Mouse (Mus musculus): ENCODE results near the gene Zbtb7b. TPM values are rescaled to one million over a fixed set of nuclear protein-coding genes. Genes with fewer than 3 reads are reported as not detected.

Gene Zbtb7b
- total RNA-seq, 2 experiments from 2014 or later, result 12.4 to 13.2 TPM

- H3K27ac ChIP-seq, result no peak overlapping the region
- no peak overlapping the region for H3K4me3 ChIP-seq
- intact Hi-C loops (cut with DNase I), result no loop called here
- DNase-seq (ENCODE audit: extremely low spot score in 1 of 2, low spot score in 2 of 2), result no peak
- no peak for TF ChIP-seq CTCF (IDR thresholded peaks at IDR 0.05)
Measured at GRCm38 (mm10) chr3:89425141-89425525, 30.6 kb upstream of the Zbtb7b start.

GRCm38 (mm10) chr3:89424416-89425140 lies 30.0 kb upstream of the Zbtb7b start:
- no peak overlapping the region for H3K27ac ChIP-seq
- TF ChIP-seq CTCF (IDR thresholded peaks at IDR 0.05), result no peak
- intact Hi-C loops (cut with DNase I), result no loop called here
- H3K4me3 ChIP-seq, result no peak overlapping the region
- no peak for DNase-seq (ENCODE audit: extremely low spot score in 1 of 2, low spot score in 2 of 2)

- DNase-seq (ENCODE audit: extremely low spot score in 1 of 2, low spot score in 2 of 2), result no peak
- Histone ChIP-seq H3K4me3 (no peak overlapping the region), H3K27ac (no peak overlapping the region)
- intact Hi-C loops (cut with DNase I), result no loop called here
- TF ChIP-seq CTCF (IDR thresholded peaks at IDR 0.05), result no peak
Measured at GRCm38 (mm10) chr3:89422556-89423205, 28.1 kb upstream of the Zbtb7b start.

GRCm38 (mm10) chr3:89421810-89422473 lies 27.4 kb upstream of the Zbtb7b start:
- no peak for DNase-seq (ENCODE audit: extremely low spot score in 1 of 2, low spot score in 2 of 2)
- TF ChIP-seq CTCF (IDR thresholded peaks at IDR 0.05), result no peak
- intact Hi-C loops (cut with DNase I), result no loop called here
- Histone ChIP-seq H3K27ac (peak overlapping the region; percentile 62), H3K4me3 (peak overlapping the region; percentile 57)

- DNase-seq (ENCODE audit: extremely low spot score in 1 of 2, low spot score in 2 of 2), result peak; percentile 64 to 68
- intact Hi-C loops (cut with DNase I), result no loop called here
- TF ChIP-seq CTCF (IDR thresholded peaks at IDR 0.05), result no peak
- peak overlapping the region; percentile 57 for H3K4me3 ChIP-seq
- H3K27ac ChIP-seq, result peak overlapping the region; percentile 62
Measured at GRCm38 (mm10) chr3:89421002-89421774, 26.6 kb upstream of the Zbtb7b start.

- no peak for TF ChIP-seq CTCF (IDR thresholded peaks at IDR 0.05)
- no peak for DNase-seq (ENCODE audit: extremely low spot score in 1 of 2, low spot score in 2 of 2)
- H3K27ac ChIP-seq, result peak overlapping the region; percentile 48
- H3K4me3 ChIP-seq, result no peak overlapping the region
- intact Hi-C loops (cut with DNase I), result no loop called here
Measured at GRCm38 (mm10) chr3:89420421-89420820, 25.8 kb upstream of the Zbtb7b start.

GRCm38 (mm10) chr3:89419981-89420380 lies 25.4 kb upstream of the Zbtb7b start:
- DNase-seq (ENCODE audit: extremely low spot score in 1 of 2, low spot score in 2 of 2), result no peak
- no peak for TF ChIP-seq CTCF (IDR thresholded peaks at IDR 0.05)
- intact Hi-C loops (cut with DNase I), result no loop called here
- peak overlapping the region; percentile 53; the same call in 1 of the 2 replicates for H3K27ac ChIP-seq
- H3K4me3 ChIP-seq, result peak overlapping the region; percentile 72

- H3K4me3 ChIP-seq, result peak overlapping the region; percentile 72
- intact Hi-C loops (cut with DNase I), result no loop called here
- peak overlapping the region; percentile 78 for H3K27ac ChIP-seq
- DNase-seq (ENCODE audit: extremely low spot score in 1 of 2, low spot score in 2 of 2), result no peak
- TF ChIP-seq CTCF (IDR thresholded peaks at IDR 0.05), result no peak
Measured at GRCm38 (mm10) chr3:89419571-89419970, 25.0 kb upstream of the Zbtb7b start.

GRCm38 (mm10) chr3:89418861-89419250 lies 24.3 kb upstream of the Zbtb7b start:
- no peak for TF ChIP-seq CTCF (IDR thresholded peaks at IDR 0.05)
- no peak for DNase-seq (ENCODE audit: extremely low spot score in 1 of 2, low spot score in 2 of 2)
- H3K27ac ChIP-seq, result peak overlapping the region; percentile 78
- peak overlapping the region; percentile 72 for H3K4me3 ChIP-seq
- intact Hi-C loops (cut with DNase I), result no loop called here

GRCm38 (mm10) chr3:89418170-89418860 lies 23.7 kb upstream of the Zbtb7b start, which contains the start of the genes Cks1b and Shc1:
Gene Cks1b (minus strand): TSS chr3:89418383.
Gene Shc1 (plus strand): TSS chr3:89418443.
- TF ChIP-seq CTCF (IDR thresholded peaks at IDR 0.05), result no peak; the same call in 1 of the 2 replicates
- DNase-seq (ENCODE audit: extremely low spot score in 1 of 2, low spot score in 2 of 2), result peak; percentile 85 to 91
- H3K27ac ChIP-seq, result peak within 1 kb of the TSS; percentile 78
- intact Hi-C loops (cut with DNase I), result no loop called here
- H3K4me3 ChIP-seq, result peak within 1 kb of the TSS; percentile 72

- peak overlapping the region; percentile 72 for H3K4me3 ChIP-seq
- DNase-seq (ENCODE audit: extremely low spot score in 1 of 2, low spot score in 2 of 2), result no peak
- no peak for TF ChIP-seq CTCF (IDR thresholded peaks at IDR 0.05)
- intact Hi-C loops (cut with DNase I), result no loop called here
- H3K27ac ChIP-seq, result no peak overlapping the region
Measured at GRCm38 (mm10) chr3:89417840-89418169, 23.2 kb upstream of the Zbtb7b start.

Data from left cerebral cortex, adult 2 months (tissue).